Mouse (Mus musculus) hindbrain, postnatal 0 days (tissue): ENCODE measurements around the gene Cmss1. TPM values are rescaled to one million over a fixed set of nuclear protein-coding genes. Genes with fewer than 3 reads are reported as not detected.

Experiments
- ATAC-seq: fragments of 200-750 bp; cut with Nextera tagmentation; 2 replicates; pipeline ENCODE4 v1.8.0; 2017; ENCODE audit warnings: mild to moderate bottlenecking, moderate TSS enrichment, moderate library complexity
- DNase-seq: peaks from one replicate; pipeline ENCODE4 v3.0.0-alpha.2; 2015; ENCODE audit warnings: low spot score
- H3K27ac ChIP-seq: fragments of 300-500 bp; sonication (generic); 2 replicates; pipeline ENCODE4 v1.5.1; 2014; ENCODE audit warnings: mild to moderate bottlenecking
- H3K27me3 ChIP-seq: fragments of 300-500 bp; sonication (generic); 2 replicates; pipeline ENCODE4 v1.6.1; 2014; ENCODE audit warnings: low read length, mixed read lengths; ENCODE audit not compliant: insufficient read depth
- H3K36me3 ChIP-seq: fragments of 300-500 bp; sonication (generic); 2 replicates; pipeline ENCODE4 v1.6.1; 2014; ENCODE audit warnings: low read length, mixed read lengths; ENCODE audit not compliant: insufficient read depth
- H3K4me1 ChIP-seq: fragments of 300-500 bp; sonication (generic); 2 replicates; pipeline ENCODE4 v1.6.1; 2014; ENCODE audit warnings: antibody characterized with exemption, low read length, mixed read lengths; ENCODE audit not compliant: insufficient read depth
- H3K4me2 ChIP-seq: fragments of 300-500 bp; sonication (generic); 2 replicates; pipeline ENCODE4 v1.6.1; 2014; ENCODE audit warnings: low read depth, mild to moderate bottlenecking, low read length, moderate library complexity, mixed read lengths
- H3K4me3 ChIP-seq: fragments of 300-500 bp; sonication (generic); 2 replicates; pipeline ENCODE4 v1.5.1; 2014; ENCODE audit warnings: low read length
- H3K9ac ChIP-seq: fragments of 300-500 bp; sonication (generic); replicated peaks from 2 replicates; pipeline ENCODE4 v1.6.1; 2014; ENCODE audit warnings: mild to moderate bottlenecking, low read length, moderate library complexity, mixed read lengths
- H3K9me3 ChIP-seq: fragments of 300-500 bp; sonication (generic); 2 replicates; pipeline ENCODE4 v1.6.1; 2016; ENCODE audit warnings: low read length, mixed read lengths
- CTCF ChIP-seq: IDR thresholded peaks from 2 replicates; pipeline ENCODE4 v1.5.1; 2016; ENCODE audit warnings: antibody characterized with exemption, control low read depth, low read depth
- WGBS: fragments of 180-500 bp; shearing (Covaris S2); extraction: QIAGEN DNeasy Blood & Tissue Kit; methylation state at CpG from one replicate; pipeline ENCODE4 v1.1.7; 2014; 5-methylcytosine and 5-hydroxymethylcytosine counted together
- polyA plus RNA-seq: library from polyadenylated mRNA; unstranded; fragments of >200 nt; fragmentation: Nextera tagmentation; extraction: Ambion mirVana; gene quantifications from 2 replicates; pipeline ENCODE4 v1.2.1, GENCODE M21; 2015
- total RNA-seq: library from RNA; depleted of rRNA; stranded (reverse); fragments of >200 nt; gene quantifications from 2 replicates; pipeline ENCODE4 v1.2.3, GENCODE M21; 2014

The Cmss1 gene
- total and polyA plus RNA-seq, 2 experiments from 2014 or later, result 8.6 to 42.5 TPM

- H3K9ac ChIP-seq, result no peak overlapping the region
- H3K27ac ChIP-seq, result no peak overlapping the region
- WGBS, result 62% methylated on average over 10 of the region's 10 CpGs
- H3K4me2 ChIP-seq, result no peak overlapping the region
- H3K4me3 ChIP-seq, result no peak overlapping the region
- ATAC-seq (no peak), DNase-seq (no peak)
- no peaks in the 10 kb centered on the region for H3K9me3 ChIP-seq
- TF ChIP-seq CTCF, result no peak
- H3K4me1 ChIP-seq, result no peaks in the 10 kb centered on the region
- H3K36me3 ChIP-seq, result no peaks in the 10 kb centered on the region
- H3K27me3 ChIP-seq, result no peaks in the 10 kb centered on the region
These were observed 161.3 kb downstream of the Cmss1 start for GRCm38 (mm10) chr16:57445096-57446094.

GRCm38 (mm10) chr16:57440706-57441437, 165.8 kb downstream of the Cmss1 start:
- WGBS, result 82% methylated on average over 10 of the region's 10 CpGs
- Histone ChIP-seq H3K4me1 (no peaks in the 10 kb centered on the region; the same call in none of the 2 replicates), H3K27me3 (no peaks in the 10 kb centered on the region), H3K4me3 (no peak overlapping the region), H3K36me3 (no peaks in the 10 kb centered on the region), H3K9me3 (no peaks in the 10 kb centered on the region), H3K27ac (no peak overlapping the region), H3K9ac (no peak overlapping the region), H3K4me2 (no peak overlapping the region)
- no peak for ATAC-seq
- DNase-seq, result no peak
- no peak for TF ChIP-seq CTCF

- Histone ChIP-seq H3K36me3 (no peaks in the 10 kb centered on the region), H3K4me1 (no peaks in the 10 kb centered on the region; the same call in none of the 2 replicates), H3K9ac (no peak overlapping the region), H3K27me3 (no peaks in the 10 kb centered on the region), H3K4me2 (no peak overlapping the region), H3K27ac (no peak overlapping the region), H3K4me3 (no peak overlapping the region), H3K9me3 (no peaks in the 10 kb centered on the region)
- DNase-seq, result no peak
- no peak for ATAC-seq
- WGBS, result 76% methylated on average over 11 of the region's 11 CpGs
- TF ChIP-seq CTCF, result no peak
These were observed 167.5 kb downstream of the Cmss1 start for GRCm38 (mm10) chr16:57439206-57439605.

- DNase-seq (no peak), ATAC-seq (peak; percentile 50)
- Histone ChIP-seq H3K27ac (no peak overlapping the region), H3K4me3 (no peak overlapping the region), H3K36me3 (no peaks in the 10 kb centered on the region), H3K27me3 (no peaks in the 10 kb centered on the region), H3K9ac (no peak overlapping the region), H3K9me3 (no peaks in the 10 kb centered on the region), H3K4me2 (no peak overlapping the region), H3K4me1 (no peaks in the 10 kb centered on the region; the same call in none of the 2 replicates)
- WGBS, result 59% methylated on average over 5 of the region's 5 CpGs
- no peak for TF ChIP-seq CTCF
These were observed 168.4 kb downstream of the Cmss1 start for GRCm38 (mm10) chr16:57438288-57438685.

GRCm38 (mm10) chr16:57437523-57438287, 169.0 kb downstream of the Cmss1 start:
- DNase-seq (no peak), ATAC-seq (peak; percentile 84)
- Histone ChIP-seq H3K36me3 (no peaks in the 10 kb centered on the region), H3K27me3 (no peaks in the 10 kb centered on the region), H3K27ac (peak overlapping the region; percentile 42; the same call in 1 of the 2 replicates), H3K4me2 (no peak overlapping the region), H3K4me1 (no peaks in the 10 kb centered on the region; the same call in none of the 2 replicates), H3K9ac (no peak overlapping the region), H3K9me3 (no peaks in the 10 kb centered on the region), H3K4me3 (no peak overlapping the region)
- TF ChIP-seq CTCF, result no peak
- 66% methylated on average over 11 of the region's 11 CpGs for WGBS

GRCm38 (mm10) chr16:57434640-57435039, 172.0 kb downstream of the Cmss1 start:
- no peak overlapping the region for H3K27ac ChIP-seq
- DNase-seq, result no peak
- H3K4me3 ChIP-seq, result no peak overlapping the region
- H3K27me3 ChIP-seq, result no peaks in the 10 kb centered on the region
- WGBS, result 83% methylated on average over 3 of the region's 3 CpGs
- H3K4me2 ChIP-seq, result no peak overlapping the region
- no peaks in the 10 kb centered on the region for H3K9me3 ChIP-seq
- H3K36me3 ChIP-seq, result no peaks in the 10 kb centered on the region
- ATAC-seq, result no peak
- H3K9ac ChIP-seq, result no peak overlapping the region
- H3K4me1 ChIP-seq, result no peaks in the 10 kb centered on the region; the same call in none of the 2 replicates
- TF ChIP-seq CTCF, result no peak
